Mouse (Mus musculus) left cerebral cortex, adult 18-20 months (tissue): ENCODE measurements around the gene Armc2. TPM values are rescaled to one million over a fixed set of nuclear protein-coding genes. Genes with fewer than 3 reads are reported as not detected.
A peak's percentile ranks its signal among the peaks of the same experiment; 100 is the strongest.

Experiments used
- DNase-seq, 2 experiments: peaks; one replicate each; pipeline ENCODE4 v3.0.0; 2021 to 2022; ENCODE audit warnings: low spot score in 2 of 2, mixed read lengths in 1 of 2
- total RNA-seq, 2 experiments: library from RNA; stranded (reverse); gene quantifications; 2 replicates each; pipeline ENCODE4 v1.2.3; 2021

Armc2 gene
- total RNA-seq, 2 experiments from 2014 or later: 12.2 to 16.9 TPM

DNA sequence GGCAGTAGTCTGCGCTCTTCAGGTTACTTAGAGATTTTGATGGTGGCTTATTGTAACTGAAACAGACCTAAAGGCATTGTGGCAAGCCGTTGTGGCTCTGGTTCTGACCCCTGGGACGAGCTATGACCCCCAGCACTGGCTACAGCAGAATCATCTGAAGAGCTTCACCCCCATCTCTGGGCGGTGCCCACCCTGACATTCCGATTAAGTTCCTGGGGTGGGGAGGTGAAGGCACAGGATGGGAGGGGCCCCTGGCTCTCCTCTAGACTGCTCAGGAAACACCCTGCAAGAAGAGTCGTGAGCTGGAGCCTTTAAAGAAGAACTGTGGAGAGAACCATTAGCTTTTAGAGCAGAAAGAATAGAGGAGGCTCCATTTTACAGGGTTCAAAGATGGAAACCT, 6.2 kb upstream of the Armc2 start:
- no peak for DNase-seq

GRCm38 (mm10) chr10:42021536-42021935, 3.3 kb upstream of the Armc2 start:
- DNase-seq: no peak

DNA sequence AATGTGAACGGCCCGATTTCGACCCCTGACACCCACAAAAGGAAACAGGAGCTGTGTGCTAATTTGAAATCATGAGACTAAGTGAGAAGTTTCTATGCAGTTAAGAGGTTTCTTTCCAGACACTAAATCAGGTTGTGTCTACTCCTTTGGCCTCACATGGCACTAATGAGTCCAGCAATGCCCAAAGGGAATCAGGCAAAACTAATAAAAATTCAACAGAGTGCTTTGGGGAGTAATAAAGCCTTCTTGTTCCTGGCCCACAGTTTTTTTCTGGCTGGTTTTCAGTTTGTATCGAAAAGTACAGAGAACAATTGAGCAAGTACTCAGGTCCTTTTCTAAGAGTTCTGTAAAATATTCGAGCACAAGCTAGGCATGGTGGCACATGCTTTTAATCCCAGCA, 4.2 kb downstream of the Armc2 start:
- no peak for DNase-seq

- peak; percentile 34 to 44 for DNase-seq
These were observed 7.3 kb downstream of the Armc2 start for GRCm38 (mm10) chr10:42010761-42011435.

DNA sequence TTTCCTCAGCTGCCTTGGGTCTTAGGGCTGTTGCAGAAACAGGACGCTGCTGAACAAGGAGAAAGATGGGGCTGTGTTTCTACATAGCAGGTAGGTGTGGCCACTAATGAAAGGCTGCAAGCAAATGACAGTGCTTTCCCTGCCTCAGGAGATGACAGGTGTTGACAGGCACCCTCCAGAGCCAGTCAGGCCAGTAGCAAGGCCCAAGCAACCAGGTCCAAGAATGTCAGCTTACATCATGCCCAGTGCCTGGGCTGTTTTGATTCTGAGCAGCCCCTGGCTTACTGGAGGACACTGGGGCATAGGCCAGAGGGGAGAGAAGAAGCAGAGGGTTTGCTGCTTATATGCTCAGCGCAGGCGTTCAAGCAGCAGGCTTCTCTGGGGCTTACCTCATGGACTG, 13.0 kb downstream of the Armc2 start:
- DNase-seq: no peak

DNA sequence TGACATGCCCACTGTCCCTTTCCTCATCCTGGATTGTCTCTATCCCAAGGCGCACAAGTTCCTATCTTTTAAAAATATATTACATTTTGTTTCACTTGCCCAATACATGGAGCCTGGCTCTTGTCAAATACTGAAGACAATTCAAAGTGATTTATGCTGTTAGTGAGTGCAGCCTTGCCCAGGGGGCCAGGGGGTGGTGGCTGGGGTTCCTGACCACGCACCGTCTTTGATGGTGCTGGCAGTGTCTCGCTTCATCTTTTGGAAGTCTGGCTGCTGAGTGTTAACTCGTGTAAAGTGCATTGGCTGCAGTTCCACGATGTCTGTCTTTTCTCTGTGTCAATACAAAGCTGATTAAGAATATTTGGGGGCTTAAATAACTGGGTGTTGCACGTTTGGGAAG, 13.6 kb downstream of the Armc2 start:
- DNase-seq: no peak

GRCm38 (mm10) chr10:42004056-42004455, 14.2 kb downstream of the Armc2 start:
- no peak for DNase-seq

DNA sequence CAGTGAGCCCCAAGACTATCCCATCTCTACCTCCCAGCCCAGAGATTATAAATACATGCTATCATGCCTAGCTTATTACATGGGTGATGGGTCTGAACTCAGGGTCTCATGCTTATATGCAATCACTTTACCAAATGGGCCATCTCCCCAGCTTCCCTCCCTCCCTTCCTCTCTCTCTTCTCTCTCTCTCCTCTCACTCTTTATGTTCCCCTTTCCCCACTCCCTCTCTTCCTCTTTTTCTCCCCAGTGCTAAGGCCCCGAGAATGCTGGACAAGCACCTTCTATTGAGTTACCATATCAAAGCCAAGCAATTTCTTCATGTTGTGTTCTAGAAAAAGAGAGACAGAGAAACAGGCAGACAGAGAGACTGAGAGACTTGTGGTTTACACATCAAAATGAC, 14.7 kb downstream of the Armc2 start:
- no peak for DNase-seq

GRCm38 (mm10) chr10:42002436-42002835, 15.8 kb downstream of the Armc2 start:
- no peak for DNase-seq

DNA sequence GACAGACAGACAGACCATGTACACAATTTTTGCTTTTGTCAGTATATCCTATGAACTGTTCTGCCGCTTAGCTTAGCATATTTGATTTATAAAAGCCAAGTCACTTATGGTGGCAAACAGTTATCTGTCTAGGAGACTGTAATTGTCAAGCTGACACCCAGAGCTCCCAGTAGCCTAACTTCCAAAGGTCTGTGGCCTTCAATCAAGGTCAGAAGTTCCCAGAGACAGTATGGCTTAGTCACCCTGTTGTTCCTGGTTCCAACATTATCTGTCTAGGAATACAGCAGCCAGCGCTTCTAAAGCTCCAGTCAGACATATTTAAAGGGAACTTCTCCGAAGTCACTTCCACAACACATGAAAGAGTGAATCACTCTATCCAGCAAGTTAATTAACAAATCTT, 17.0 kb downstream of the Armc2 start:
- no peak for DNase-seq

DNA sequence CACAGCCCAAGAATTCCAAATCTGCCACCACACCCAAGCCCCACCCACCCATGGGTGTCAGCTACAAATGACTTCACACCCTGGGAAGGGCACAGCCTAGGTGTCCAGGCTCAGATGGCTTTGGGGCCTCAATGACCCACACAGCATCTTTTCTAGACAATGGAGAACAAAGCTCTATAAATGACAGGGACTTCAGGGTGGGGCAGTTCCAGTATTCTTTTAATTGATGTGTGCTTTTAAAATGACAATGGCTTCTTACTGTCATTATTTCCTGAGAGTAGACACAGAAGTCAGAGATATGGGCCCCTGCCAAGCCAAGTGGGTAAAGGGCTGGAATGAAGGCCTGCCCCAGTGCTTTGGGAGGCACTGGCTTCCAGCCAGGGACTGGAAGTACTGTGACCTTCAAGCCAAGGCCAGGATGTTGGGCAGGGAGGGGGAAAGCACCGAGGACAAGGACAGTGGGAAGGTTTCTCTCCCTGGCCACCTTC, 20.5 kb downstream of the Armc2 start:
- no peak for DNase-seq

- no peak for DNase-seq
These were observed 22.1 kb downstream of the Armc2 start for GRCm38 (mm10) chr10:41996157-41996556.

DNA sequence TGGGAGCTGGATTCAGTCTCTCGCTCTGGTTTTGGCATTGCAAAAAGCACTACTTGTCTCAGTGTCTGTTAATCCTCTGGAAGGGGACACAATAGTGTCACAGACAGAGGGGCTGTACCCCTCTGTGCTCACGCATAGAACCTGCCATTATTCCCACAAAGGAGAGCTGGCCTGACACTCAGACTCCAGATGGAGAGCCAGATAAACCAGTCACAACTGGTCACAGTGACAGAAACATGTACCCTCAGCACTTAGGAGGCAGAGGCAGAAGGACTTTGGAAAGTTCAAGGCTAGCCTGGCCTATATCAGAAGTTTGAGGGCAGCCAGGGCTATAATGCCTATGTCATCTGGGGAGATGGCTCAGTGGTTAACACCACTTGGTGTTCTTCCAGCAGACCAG, 23.2 kb downstream of the Armc2 start:
- no peak for DNase-seq

- DNase-seq: no peak
These were observed 23.7 kb downstream of the Armc2 start for GRCm38 (mm10) chr10:41994578-41994977.

DNA sequence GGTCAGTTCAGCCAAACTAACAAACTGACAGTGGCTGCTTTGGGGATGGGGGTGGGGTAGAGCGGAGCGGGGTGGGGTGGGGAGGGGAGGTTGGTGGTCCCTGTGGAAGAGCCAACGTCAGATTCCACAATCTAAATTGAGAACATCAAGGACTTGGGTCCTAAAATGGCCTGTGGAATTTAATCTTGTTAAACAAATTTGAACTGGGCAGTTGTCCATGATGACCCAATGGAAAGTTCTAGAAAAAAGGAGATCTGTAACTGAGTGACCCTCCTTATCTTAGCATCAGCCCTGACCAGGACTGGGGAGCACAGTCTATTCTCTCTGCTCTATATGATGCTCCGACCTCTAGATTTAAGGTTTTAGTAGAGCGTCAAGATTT, 26.2 kb downstream of the Armc2 start:
- no peak for DNase-seq

DNA sequence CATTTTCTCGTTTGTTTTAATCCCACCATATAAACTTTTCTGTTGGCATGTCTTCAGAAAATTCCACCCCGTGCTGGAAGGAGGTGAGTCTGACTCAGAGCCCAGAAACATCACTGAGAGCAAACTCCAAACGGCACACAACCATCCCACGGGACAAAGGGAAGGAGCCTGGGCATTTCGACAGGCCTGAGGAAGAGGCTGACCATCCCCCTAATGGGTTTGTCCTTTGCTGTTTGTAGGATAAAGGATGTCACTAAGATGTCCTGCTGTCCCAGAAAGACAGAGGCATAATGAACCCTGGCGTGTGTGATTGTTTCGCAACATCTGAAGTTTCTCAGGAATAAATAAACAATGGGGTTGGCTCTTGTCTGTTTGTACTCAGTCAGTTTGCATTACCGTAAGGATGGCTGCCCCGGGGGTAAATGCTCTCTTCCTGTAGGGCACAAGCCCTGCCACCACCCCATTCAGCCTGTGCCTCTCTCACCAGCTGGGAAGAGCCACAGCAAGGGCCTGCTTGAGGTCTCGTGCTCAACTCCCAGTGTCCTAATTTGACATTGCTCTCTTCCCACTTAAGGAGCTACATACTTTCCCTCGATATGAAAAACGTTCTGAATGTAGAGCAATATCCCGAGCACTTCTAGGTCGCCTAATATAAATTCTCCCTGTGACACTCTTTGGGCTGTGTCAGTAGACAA, 26.7 kb downstream of the Armc2 start:
- no peak for DNase-seq

GRCm38 (mm10) chr10:41990896-41991295, 27.3 kb downstream of the Armc2 start:
- DNase-seq: no peak

DNA sequence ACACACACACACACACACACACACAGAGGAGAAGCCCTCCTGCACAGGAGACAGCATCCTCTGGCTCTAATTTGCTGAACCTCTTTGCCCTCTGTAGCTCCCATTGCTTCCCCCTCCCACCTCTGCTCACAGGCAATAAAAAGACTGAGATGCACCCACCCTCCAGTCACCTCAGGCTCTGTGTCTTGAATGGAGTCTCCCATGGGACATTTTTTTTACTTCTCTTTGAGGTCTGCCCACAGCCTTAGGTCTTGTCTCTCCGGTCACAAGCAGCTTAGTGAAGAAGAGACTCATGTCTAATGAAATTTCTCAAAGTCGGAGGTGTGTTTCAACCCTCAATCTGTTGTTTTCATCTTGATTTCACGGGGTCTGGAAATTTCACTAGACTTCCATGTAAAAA, 29.3 kb downstream of the Armc2 start:
- DNase-seq: no peak

- DNase-seq: no peak
These were observed 32.1 kb downstream of the Armc2 start for GRCm38 (mm10) chr10:41986126-41986525.

DNA sequence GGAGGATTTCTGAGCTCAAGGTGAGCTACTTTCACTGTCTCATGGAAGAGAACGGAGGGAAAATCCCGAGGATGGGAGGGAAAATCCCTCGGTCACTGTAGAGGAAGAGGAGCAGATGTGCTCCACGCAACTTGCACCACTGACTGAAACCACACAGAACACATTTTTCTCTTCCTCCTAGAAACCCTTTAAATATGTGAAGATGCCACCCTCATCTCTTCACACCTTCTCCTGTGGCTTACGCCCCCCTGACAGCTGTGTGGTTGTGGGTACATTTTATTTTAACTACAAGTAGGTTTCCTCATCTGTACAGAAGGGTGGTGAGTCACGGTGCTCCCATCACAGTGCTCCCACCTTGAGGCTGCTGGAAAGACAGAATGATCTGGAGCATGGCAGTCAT, 34.0 kb downstream of the Armc2 start:
- DNase-seq: peak; percentile 64 to 66

DNA sequence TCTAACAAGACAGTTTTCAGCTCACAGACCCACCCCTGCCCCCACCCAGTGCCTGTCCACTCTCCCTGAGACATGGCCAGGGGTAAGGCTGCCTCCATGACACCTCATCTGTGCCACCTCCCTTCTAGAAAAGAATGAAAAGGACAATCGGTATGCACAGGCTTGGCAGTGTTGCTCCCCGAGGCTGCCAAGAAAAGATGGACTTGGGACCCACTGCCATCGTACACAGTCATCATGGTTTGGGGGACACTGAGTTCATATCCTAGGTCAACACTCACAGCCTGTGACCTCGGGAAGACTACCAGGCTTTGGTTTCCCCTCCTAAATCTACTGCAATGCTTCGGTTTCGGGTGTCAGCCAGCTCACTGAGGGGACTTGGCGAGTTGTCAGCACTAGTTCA, 35.4 kb downstream of the Armc2 start:
- no peak for DNase-seq

GRCm38 (mm10) chr10:41980772-41981383, 37.4 kb downstream of the Armc2 start:
- DNase-seq: peak; percentile 59 to 68
